Comparison of ENCODE assay signal across 19 mouse cellular contexts in the genomic region with DNA sequence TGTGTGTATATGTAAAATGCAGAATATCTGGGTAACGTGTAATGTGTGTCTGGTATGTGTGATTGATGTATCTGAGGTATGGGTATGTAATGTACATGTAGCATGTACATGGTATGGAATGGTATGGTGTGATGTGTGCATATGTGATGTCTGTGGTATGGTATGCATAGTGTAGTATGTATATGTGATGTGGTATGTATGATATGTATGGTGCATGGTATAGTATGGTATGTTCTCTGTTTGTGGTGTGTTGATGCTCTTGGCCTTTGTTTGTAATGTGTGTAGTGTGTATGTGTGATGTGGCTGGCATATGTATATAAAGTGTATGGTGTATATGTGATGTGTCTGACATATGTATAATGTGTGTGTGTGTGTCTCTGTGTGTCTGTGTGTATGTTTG.
DNase-seq lines count a peak whose midpoint lies in the region; ATAC-seq and TF ChIP-seq lines count a peak whose summit lies in the region.
"Had no signal": no experiment of that assay in that cellular context is flagged by ENCODE, and none has a peak within 500 bp of the region (broad histone marks: within the 10 kb centered on the region; RNA-seq: fewer than 3 reads in every experiment).

No protein-coding gene starts in this region.

- TF ChIP-seq CTCF in hindbrain, postnatal 0 days (IDR thresholded peaks at IDR 0.05; ENCODE audit: low read depth) = no peak
- TF ChIP-seq CTCF in midbrain, postnatal 0 days (IDR thresholded peaks at IDR 0.05) = no peak

- no peak overlapping the region for H3K9ac ChIP-seq in hindbrain, postnatal 0 days (replicated peaks; ENCODE audit: low read length)
- no peak overlapping the region for H3K9ac ChIP-seq in lung, embryonic 16.5 days (ENCODE audit: low read length)
- H3K9ac ChIP-seq in midbrain, embryonic 13.5 days (replicated peaks) = no peak overlapping the region
- H3K9ac ChIP-seq in midbrain, postnatal 0 days (replicated peaks; ENCODE audit: low read length, poor library complexity, severe bottlenecking) = no peak overlapping the region
- H3K9ac ChIP-seq: embryonic facial prominence, embryonic 13.5 days; forebrain, embryonic 12.5 days had no signal

- no peaks in the 10 kb centered on the region for H3K36me3 ChIP-seq in hindbrain, postnatal 0 days (ENCODE audit: insufficient read depth, low read length)
- no peaks in the 10 kb centered on the region for H3K36me3 ChIP-seq in hindbrain, embryonic 10.5 days
- no peaks in the 10 kb centered on the region for H3K36me3 ChIP-seq in lung, embryonic 16.5 days (ENCODE audit: control insufficient read depth, insufficient read depth, low read length)
- H3K36me3 ChIP-seq in midbrain, embryonic 13.5 days = no peaks in the 10 kb centered on the region
- H3K36me3 ChIP-seq in midbrain, postnatal 0 days (ENCODE audit: insufficient read depth, low read length) = no peaks in the 10 kb centered on the region
- H3K36me3 ChIP-seq: embryonic facial prominence, embryonic 13.5 days; forebrain, embryonic 12.5 days; heart, embryonic 10.5 days had no signal

- no peaks in the 10 kb centered on the region for H3K4me1 ChIP-seq in hindbrain, postnatal 0 days (ENCODE audit: insufficient read depth, low read length)
- H3K4me1 ChIP-seq in hindbrain, embryonic 10.5 days (replicated peaks) = no peaks in the 10 kb centered on the region
- H3K4me1 ChIP-seq in lung, embryonic 16.5 days (replicated peaks; ENCODE audit: control insufficient read depth, insufficient read depth, low read length) = no peaks in the 10 kb centered on the region
- no peaks in the 10 kb centered on the region for H3K4me1 ChIP-seq in midbrain, embryonic 13.5 days (replicated peaks)
- H3K4me1 ChIP-seq in midbrain, postnatal 0 days (ENCODE audit: insufficient read depth, low read length) = no peaks in the 10 kb centered on the region
- H3K4me1 ChIP-seq: heart, embryonic 10.5 days had no signal

- WGBS in hindbrain, postnatal 0 days = 89% methylated on average over 1 of the region's 1 CpGs
- WGBS in hindbrain, embryonic 10.5 days = 89% methylated on average over 1 of the region's 1 CpGs
- WGBS in lung, embryonic 16.5 days = 77% methylated on average over 1 of the region's 1 CpGs
- WGBS in midbrain, embryonic 13.5 days = 90% methylated on average over 1 of the region's 1 CpGs
- 88% methylated on average over 1 of the region's 1 CpGs for WGBS in midbrain, postnatal 0 days

- H3K27ac ChIP-seq in hindbrain, postnatal 0 days = no peak overlapping the region
- no peak overlapping the region for H3K27ac ChIP-seq in hindbrain, embryonic 10.5 days
- H3K27ac ChIP-seq in lung, embryonic 16.5 days (ENCODE audit: low read length) = no peak overlapping the region
- no peak overlapping the region for H3K27ac ChIP-seq in midbrain, embryonic 13.5 days
- no peak overlapping the region for H3K27ac ChIP-seq in midbrain, postnatal 0 days (ENCODE audit: low read depth, low read length)
- H3K27ac ChIP-seq: embryonic facial prominence, embryonic 13.5 days; forebrain, embryonic 12.5 days; heart, embryonic 10.5 days had no signal

- no peaks in the 10 kb centered on the region for H3K9me3 ChIP-seq in hindbrain, postnatal 0 days (ENCODE audit: low read length)
- no peaks in the 10 kb centered on the region for H3K9me3 ChIP-seq in hindbrain, embryonic 10.5 days
- no peaks in the 10 kb centered on the region for H3K9me3 ChIP-seq in lung, embryonic 16.5 days (ENCODE audit: control insufficient read depth, low read length)
- H3K9me3 ChIP-seq in midbrain, embryonic 13.5 days = no peaks in the 10 kb centered on the region
- no peaks in the 10 kb centered on the region for H3K9me3 ChIP-seq in midbrain, postnatal 0 days (ENCODE audit: low read length)
- H3K9me3 ChIP-seq: embryonic facial prominence, embryonic 13.5 days; forebrain, embryonic 12.5 days; heart, embryonic 10.5 days had no signal

- H3K4me3 ChIP-seq in hindbrain, postnatal 0 days (ENCODE audit: low read length) = no peak overlapping the region
- no peak overlapping the region for H3K4me3 ChIP-seq in hindbrain, embryonic 10.5 days
- H3K4me3 ChIP-seq in lung, embryonic 16.5 days (ENCODE audit: low read length) = no peak overlapping the region
- H3K4me3 ChIP-seq in midbrain, embryonic 13.5 days (replicated peaks) = no peak overlapping the region
- H3K4me3 ChIP-seq in midbrain, postnatal 0 days (ENCODE audit: low read depth, low read length) = no peak overlapping the region
- H3K4me3 ChIP-seq: embryonic facial prominence, embryonic 13.5 days; forebrain, embryonic 12.5 days; heart, embryonic 10.5 days had no signal

- ATAC-seq in hindbrain, postnatal 0 days = peak; percentile 24; the same call in 1 of the 2 replicates
- ATAC-seq in lung, embryonic 16.5 days (ENCODE audit: low read depth) = peak; percentile 18; the same call in 1 of the 2 replicates
- 0 out of 2 replicates have a peak, but pooled peaks have one; percentile 19 for ATAC-seq in midbrain, embryonic 13.5 days
- ATAC-seq in midbrain, postnatal 0 days (ENCODE audit: low FRiP score) = no peak; the same call in 1 of the 2 replicates
- ATAC-seq: forebrain, embryonic 16.5 days had no signal

- no peak overlapping the region for H3K4me2 ChIP-seq in hindbrain, postnatal 0 days (ENCODE audit: low read depth, low read length)
- H3K4me2 ChIP-seq in lung, embryonic 16.5 days (ENCODE audit: low read depth, low read length) = no peak overlapping the region
- no peak overlapping the region for H3K4me2 ChIP-seq in midbrain, embryonic 13.5 days (replicated peaks)
- H3K4me2 ChIP-seq in midbrain, postnatal 0 days (ENCODE audit: low read depth, low read length, poor library complexity, severe bottlenecking) = no peak overlapping the region
- H3K4me2 ChIP-seq: embryonic facial prominence, embryonic 13.5 days; forebrain, embryonic 12.5 days had no signal

- no peak for DNase-seq in hindbrain, postnatal 0 days (ENCODE audit: low spot score)
- no peak for DNase-seq in hindbrain, embryonic 10.5 days (ENCODE audit: low spot score)
- no peak for DNase-seq in lung, postnatal 4 days
- DNase-seq in midbrain, postnatal 0 days (ENCODE audit: low spot score) = no peak
- DNase-seq: adrenal gland, postnatal 10 days; cerebellum, adult 11 months; cerebellum, adult 8-10 months; cerebellum, postnatal 14 days; embryo, embryonic 11 days; gastrocnemius, postnatal 10 days; heart, adult 18-20 months; heart, postnatal 10 days; heart, postnatal 4 days had no signal

- no peaks in the 10 kb centered on the region for H3K27me3 ChIP-seq in hindbrain, postnatal 0 days (ENCODE audit: insufficient read depth, low read length)
- no peaks in the 10 kb centered on the region for H3K27me3 ChIP-seq in hindbrain, embryonic 10.5 days (ENCODE audit: insufficient read depth, poor library complexity, severe bottlenecking)
- H3K27me3 ChIP-seq in lung, embryonic 16.5 days (ENCODE audit: control insufficient read depth, insufficient read depth, low read depth, low read length) = no peaks in the 10 kb centered on the region
- H3K27me3 ChIP-seq in midbrain, embryonic 13.5 days = no peaks in the 10 kb centered on the region
- H3K27me3 ChIP-seq in midbrain, postnatal 0 days (ENCODE audit: insufficient read depth, low read length) = no peaks in the 10 kb centered on the region
- H3K27me3 ChIP-seq: embryonic facial prominence, embryonic 13.5 days; forebrain, embryonic 12.5 days had no signal
